Mouse (Mus musculus) left cerebral cortex, adult 9 months (tissue): Measurements from ENCODE around the gene Ptk6.

ENCODE experiments used
- DNase-seq, 2 experiments: peaks; one replicate each; pipeline ENCODE4 v3.0.0; 2022; ENCODE audit warnings: low spot score in 2 of 2

Gene Ptk6

DNA sequence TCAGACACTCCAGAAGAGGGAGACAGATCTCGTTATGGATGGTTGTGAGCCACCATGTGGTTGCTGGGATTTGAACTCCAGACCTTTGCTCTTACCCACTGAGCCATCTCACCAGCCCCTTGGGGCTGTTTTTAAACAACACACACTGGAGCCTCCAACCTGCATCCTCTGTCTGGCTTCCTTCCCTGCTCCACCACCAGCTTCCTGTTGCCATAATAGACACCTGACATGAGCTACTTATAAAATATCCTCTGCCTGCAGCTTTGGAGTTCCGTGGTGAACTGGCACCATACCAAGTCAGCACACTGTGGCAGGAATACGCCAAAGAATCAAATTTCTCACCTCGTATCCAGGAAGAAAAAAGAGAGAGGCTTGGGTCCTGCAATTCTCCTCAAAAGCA is 41.8 kb downstream of the Ptk6 start:
- no peak for DNase-seq

DNA sequence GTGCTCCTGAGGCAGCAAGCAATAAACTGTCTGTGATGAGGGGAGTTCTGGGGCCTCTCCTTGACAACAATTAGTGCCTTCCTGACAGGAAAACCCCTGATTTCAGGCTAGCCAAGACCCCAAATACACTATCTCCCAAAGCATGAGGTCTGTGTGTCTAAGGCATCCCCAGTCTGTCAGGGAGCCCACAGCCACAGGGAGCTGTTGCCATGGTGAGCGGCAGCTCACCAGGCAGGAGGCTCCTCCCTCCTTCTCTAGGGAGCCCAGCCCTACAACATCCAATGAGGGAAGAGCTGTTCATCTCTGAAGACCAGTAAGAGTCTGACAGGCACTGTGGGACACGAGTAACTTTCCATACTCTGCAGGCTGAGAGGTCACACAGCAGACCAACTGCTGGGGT is 42.8 kb downstream of the Ptk6 start:
- DNase-seq, result peak; percentile 75 to 79

DNA sequence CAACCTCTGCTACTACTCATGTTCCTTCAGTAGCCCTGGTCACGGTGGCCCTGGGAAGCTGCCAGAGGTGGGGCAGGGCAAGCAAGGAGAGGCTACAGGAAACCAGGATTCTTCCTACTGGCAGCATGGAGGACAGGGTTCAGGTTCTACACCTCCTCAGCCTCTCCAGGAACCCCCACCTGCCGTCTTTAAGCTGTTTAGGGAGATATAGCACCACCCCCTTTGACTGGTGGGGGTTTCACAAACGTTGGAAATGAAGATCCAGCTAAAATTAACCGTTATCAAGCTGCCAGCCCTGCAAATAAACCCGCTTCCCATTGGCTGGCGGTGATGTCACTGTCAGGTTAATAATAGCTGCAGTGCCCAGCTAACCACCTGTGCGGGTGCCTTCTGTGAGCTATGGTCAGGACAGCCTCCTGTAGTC is 43.5 kb downstream of the Ptk6 start:
- peak; percentile 81 to 85 for DNase-seq

DNA sequence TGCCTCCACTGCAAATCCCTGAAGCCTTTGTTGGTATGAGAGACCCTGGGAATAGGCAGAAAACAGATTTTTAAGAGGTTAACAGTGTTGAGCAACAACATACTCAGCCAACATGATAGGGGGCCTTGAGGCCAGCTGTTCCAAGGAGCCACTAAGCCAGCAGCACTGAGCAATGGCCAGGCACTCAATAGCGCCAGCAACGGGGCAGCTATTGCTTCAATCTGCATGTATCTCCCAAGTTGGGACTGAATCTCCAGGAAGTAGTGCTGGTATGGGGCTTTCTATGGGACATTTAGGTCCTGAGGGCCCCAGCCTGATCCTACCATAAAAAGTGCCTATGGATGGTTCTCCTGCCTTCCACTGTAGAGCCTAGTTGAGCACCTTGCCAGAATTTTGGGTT is 44.1 kb downstream of the Ptk6 start:
- DNase-seq, result no peak

GRCm38 (mm10) chr2:181157716-181158302 is 44.8 kb downstream of the Ptk6 start:
- no peak for DNase-seq

DNA sequence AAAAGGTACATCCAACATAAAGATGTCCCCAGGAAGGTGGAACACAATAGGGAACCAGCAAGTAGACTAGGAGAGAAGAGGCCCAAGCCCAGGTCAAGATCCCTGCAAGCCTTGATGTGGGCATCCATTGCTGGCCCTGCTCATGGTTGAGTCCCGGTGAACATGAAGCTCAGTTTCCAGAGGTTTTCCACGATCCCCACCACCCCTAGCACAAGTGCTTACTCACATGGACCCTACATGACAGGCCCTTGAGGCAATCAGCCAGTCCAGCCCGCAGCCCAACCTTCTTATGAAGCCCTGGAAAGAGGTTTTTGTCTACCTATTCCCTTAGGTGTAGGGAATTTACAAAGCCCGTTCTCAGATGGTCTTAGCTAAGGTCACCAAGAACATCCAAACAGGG is 45.4 kb downstream of the Ptk6 start:
- no peak for DNase-seq

GRCm38 (mm10) chr2:181156248-181157121 is 46.1 kb downstream of the Ptk6 start, which contains the start of gene Eef1a2:
TSS of gene Eef1a2 (minus strand) at chr2:181157014.
- DNase-seq, result peak; percentile 78 to 92

DNA sequence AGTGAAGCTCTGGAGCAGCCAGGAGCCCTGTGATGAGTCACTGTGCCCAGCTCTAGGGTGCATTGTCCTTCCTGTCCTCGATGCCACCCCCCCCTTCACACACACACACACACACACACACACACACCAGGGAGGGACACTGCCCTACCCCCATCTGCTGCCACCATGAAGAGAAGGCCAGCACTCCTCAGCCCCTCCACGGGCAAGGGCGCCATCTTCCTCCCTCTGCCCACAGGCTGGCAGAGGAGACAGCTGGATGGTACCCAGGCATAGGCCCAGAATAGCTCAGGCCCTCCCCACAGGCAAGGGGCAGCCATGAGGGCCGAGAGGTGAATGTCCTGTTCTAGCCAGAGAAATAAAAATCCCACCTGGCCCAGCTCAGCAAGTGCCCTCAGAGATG is 46.8 kb downstream of the Ptk6 start:
- no peak for DNase-seq

- no peak for DNase-seq
Observed at GRCm38 (mm10) chr2:181154831-181155415, 47.7 kb downstream of the Ptk6 start.

- no peak for DNase-seq
Observed at GRCm38 (mm10) chr2:181154361-181154760, 48.2 kb downstream of the Ptk6 start.

GRCm38 (mm10) chr2:181153837-181154236 is 48.8 kb downstream of the Ptk6 start:
- DNase-seq, result no peak

DNA sequence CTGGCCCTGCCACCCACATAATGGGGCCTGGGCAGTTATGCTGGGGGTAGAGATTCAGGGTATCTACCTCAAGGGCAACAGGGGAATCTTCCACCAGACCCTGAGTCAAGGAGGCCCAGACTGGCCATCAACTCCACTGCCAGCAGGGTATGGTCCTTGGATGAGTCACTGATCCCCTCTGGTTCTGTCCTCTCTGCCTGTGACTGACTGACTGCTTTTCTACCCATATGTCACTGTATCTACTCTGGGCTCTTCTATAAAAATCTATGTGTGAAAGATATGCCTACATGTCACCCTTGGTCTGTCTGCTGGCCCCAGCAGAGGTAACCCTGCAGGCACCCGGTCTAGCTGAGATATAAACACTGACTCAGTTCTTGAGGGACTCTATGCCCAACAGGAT is 49.5 kb downstream of the Ptk6 start:
- DNase-seq, result no peak

DNA sequence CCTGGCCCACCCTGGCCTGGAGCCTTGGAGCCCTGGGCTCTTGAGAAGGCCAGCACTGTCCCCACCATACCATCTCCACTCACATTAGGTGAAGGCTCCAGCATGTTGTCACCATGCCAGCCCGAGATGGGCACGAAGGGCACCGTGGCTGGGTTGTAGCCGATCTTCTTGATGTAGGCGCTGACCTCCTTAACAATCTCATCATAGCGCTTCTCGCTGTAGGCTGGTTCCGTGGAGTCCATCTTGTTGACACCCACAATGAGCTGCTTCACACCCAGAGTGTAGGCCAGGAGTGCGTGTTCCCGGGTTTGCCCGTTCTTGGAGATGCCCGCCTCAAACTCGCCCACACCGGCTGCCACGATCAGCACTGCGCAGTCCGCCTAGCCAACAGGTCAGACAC is 49.9 kb downstream of the Ptk6 start:
- DNase-seq, result peak in 1 of 2 experiments; percentile 37

DNA sequence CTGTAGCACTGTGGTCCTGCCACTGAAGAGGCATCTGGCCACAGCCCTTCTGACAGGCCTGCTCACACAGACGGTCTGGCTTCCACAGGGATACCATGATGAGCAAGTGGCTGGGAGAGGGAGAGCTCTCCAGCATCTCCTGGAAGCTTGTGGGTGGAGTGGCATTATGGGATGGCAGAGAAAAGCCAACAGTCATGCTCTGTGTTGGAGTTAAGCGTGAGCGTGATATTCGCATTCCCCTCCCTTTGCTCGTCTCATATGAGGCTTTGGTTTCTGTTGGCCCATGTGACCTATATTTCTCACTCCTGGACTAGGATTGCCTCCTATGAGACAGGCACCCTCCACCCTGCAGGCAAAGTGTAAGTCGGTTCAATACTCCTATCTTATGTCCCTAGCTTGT is 52.3 kb downstream of the Ptk6 start:
- DNase-seq, result peak; percentile 72 to 77

GRCm38 (mm10) chr2:181148318-181148955 is 54.2 kb downstream of the Ptk6 start:
- DNase-seq, result peak in 1 of 2 experiments; percentile 9

DNA sequence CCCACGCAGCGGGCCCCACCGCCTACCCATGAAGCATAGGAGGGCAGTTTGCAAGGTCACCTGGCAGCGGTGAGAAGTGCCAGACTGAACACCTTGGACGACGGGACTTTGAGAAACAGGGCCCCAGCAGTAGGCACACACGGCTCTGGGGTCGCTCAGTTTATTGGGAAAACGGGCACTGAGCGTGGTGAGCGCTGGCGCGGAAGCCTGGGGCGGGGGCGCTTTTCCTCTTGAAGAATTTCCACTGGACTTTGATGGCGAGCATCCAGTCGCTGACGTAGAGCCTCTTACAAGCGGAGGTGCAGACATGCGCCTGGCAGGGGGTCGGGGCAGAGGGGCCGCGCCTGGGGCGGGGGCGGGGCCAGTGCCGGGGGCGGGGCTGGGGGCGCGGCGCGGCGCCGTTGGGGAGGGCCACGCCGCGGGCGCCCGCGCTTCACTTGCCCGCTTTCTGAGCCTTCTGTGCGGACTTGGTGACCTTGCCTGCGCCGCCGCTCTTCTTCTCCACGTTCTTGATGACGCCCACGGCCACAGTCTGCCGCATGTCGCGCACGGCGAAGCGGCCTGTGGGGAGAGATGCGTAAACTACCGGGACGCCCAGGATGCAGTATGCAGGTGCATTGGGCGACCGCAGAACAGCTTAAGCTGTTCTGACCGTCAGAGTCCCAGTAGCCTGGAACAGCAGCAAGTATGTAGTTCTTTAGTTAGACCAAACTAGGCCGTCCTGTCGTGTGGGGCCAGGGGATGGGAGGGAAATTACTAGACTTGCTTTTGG is 54.9 kb downstream of the Ptk6 start:
- DNase-seq, result no peak

- no peak for DNase-seq
Observed at GRCm38 (mm10) chr2:181146976-181147545, 55.5 kb downstream of the Ptk6 start.

- DNase-seq, result no peak
Observed at GRCm38 (mm10) chr2:181144675-181145074, 57.9 kb downstream of the Ptk6 start.
